Mouse (Mus musculus) layer of hippocampus, postnatal 36 days (tissue): ENCODE data around the gene Tnrc6a. TPM values are rescaled to one million over a fixed set of nuclear protein-coding genes. Genes with fewer than 3 reads are reported as not detected.

Experiments used
- DNase-seq, 2 experiments: peaks; one replicate each; pipeline ENCODE4 v3.0.0; 2022
- total RNA-seq, 2 experiments: library from RNA; stranded (reverse); gene quantifications; 2 replicates each; pipeline ENCODE4 v1.2.3; 2021

Tnrc6a gene
- total RNA-seq, 2 experiments from 2014 or later = 44.6 to 49.9 TPM

DNA sequence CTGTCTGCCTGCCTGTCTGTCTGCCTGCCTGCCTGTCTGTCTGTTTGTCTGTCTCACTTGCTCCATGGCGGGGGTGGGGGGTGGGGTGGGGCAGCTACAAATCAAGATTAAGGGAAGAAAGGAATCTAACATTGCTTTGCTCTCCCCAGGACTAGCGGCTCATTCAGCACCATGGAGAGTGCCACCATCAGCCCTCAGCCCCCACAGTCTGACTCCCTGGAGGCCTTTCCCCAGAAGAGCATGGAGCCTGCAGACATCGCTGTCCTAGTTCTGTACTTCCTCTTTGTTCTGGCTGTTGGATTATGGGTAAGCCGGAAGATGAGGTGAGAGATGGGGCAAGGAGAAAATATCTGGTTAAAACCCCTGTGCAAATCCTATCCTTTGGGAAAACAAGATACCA is 111.8 kb downstream of the Tnrc6a start:
- no peak for DNase-seq

DNA sequence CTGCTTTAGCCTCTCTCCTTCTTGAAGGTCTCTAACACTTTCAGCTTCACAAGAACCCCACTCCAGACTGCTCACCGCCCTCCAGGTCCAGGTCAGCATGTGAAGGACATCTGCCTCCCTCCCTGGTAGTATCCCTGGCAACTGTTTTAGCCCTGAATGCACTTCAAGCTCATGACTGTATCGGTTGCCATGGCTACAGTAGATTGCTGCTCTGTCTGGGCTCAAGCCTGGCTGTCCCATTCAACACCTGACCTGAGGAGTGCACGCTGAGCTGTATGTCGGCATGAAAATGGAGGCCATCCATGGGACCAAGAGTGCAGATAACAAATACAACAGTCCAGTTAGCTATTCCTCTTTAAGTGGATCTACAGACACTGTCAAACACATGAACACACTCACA is 114.9 kb downstream of the Tnrc6a start:
- no peak for DNase-seq

DNA sequence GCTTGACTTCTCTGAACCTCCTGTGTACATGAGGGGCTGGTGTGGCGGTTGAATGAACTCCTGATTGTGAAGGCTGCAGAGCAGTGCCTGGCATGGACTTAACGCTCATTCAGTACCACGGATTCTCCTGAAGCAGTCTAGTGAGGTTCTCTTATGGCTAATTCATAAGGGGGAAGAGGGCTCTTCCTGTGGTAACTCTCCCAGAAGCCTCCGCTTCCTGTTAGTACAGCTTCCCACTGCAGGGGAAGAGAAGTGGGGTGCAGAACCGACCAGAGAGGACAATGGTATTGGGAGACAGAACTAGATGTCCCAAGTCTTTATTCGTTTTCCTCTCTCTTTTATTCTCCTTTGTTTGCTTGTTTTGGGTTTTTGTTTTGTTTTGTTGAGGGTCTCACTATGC is 116.4 kb downstream of the Tnrc6a start:
- no peak for DNase-seq

DNA sequence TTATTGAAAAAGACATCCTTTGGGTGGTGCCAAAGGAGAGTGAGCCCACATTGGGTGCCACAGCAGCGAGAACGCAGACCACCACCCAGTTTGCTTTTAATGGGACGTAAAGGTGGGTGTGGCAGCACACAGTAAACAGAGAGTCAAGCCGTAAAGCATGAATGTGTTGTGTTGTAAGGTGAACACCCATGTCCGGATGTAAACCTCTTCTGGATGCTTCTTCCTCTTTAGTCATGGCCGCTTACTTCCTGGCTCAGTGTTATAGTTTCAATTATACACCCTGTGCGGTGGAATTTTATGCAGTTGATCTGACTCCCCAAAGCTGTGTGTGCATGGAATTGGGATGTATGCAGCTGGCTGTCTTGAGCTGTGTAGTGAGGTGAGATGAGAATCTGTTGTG is 118.6 kb downstream of the Tnrc6a start:
- DNase-seq = no peak

DNA sequence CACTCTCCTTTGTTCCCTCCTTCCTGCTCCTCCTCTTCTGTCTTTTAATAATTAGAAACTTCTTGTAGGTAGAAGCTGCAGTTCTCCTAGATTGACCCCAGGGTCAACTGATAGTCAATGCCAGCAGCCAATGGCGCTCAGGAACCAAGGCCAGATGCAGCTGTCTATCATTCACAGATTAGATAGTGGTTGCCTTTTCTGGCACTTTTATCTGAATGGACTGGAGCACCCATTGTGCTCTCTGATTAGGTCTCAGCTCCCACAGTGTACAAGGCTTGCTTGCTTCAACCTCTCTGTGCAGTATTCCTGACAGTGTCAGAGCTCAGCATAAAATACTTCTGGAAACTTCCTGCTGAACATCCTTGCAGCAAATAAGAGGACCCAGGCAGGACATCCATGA is 121.1 kb downstream of the Tnrc6a start:
- DNase-seq = no peak

Other genes with a start within 250 kb of the Tnrc6a start
- 10 to 100 TPM; 71.6 to 75.1 TPM for gene Rbbp6, start 158.2 kb upstream of the Tnrc6a start, total RNA-seq
- gene Slc5a11, start 90.9 kb downstream of the Tnrc6a start, total RNA-seq = 1 to 10 TPM; 1.3 to 2.0 TPM
- gene Lcmt1, start 245.9 kb downstream of the Tnrc6a start, total RNA-seq = 10 to 100 TPM; 86.7 to 91.0 TPM
- gene Arhgap17, start 246.0 kb downstream of the Tnrc6a start, total RNA-seq = 10 to 100 TPM; 27.5 to 34.3 TPM